Mouse (Mus musculus) brown adipose tissue, adult 24 weeks (tissue): ENCODE data around the gene Trim2. TPM values are rescaled to one million over a fixed set of nuclear protein-coding genes. Genes with fewer than 3 reads are reported as not detected.
A peak's percentile ranks its signal among the peaks of the same experiment; 100 is the strongest.

ENCODE experiments used
- H3K27ac ChIP-seq: fragments of 200-500 bp; replicated peaks from 2 replicates; pipeline ENCODE4 v1.5.1; 2012; ENCODE audit warnings: low read depth, mild to moderate bottlenecking, low read length
- H3K4me1 ChIP-seq: fragments of 200-500 bp; 2 replicates; pipeline ENCODE4 v1.6.1; 2012; ENCODE audit warnings: low read length, mixed read lengths; ENCODE audit not compliant: control insufficient read depth, insufficient read depth, insufficient read length
- H3K4me3 ChIP-seq: fragments of 200-500 bp; 2 replicates; pipeline ENCODE4 v1.5.1; 2012; ENCODE audit warnings: low read depth, mild to moderate bottlenecking, low read length, moderate library complexity; ENCODE audit not compliant: insufficient read depth
- polyA plus RNA-seq: library from polyadenylated mRNA; stranded (reverse); fragments of >200 nt; gene quantifications from 2 replicates; pipeline ENCODE4 v1.2.4, GENCODE M21; 2012; ENCODE audit not compliant: missing spikeins, insufficient read depth, insufficient read length

Trim2 gene
- polyA plus RNA-seq, 1 experiment = 14.2 TPM

DNA sequence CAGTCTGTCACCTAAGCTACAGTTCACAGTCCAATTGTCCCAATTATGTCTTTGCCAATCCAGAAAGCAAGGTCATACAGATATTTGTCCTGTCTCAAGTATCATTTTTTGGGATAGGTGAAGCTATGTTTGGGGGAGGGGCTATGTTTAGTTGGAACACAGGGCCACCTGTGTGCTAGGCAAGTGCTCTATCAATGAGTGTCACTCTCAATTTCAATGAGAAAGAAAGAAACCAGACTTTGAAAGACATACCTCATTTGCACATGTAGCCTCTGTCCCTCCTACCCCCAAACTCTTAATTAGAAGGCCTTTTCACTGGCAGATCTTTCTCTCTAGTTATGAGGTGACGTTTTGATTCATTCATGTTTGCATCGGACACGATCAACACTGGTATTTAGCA, 21.9 kb downstream of the Trim2 start:
- Histone ChIP-seq H3K4me3 (no peak overlapping the region), H3K27ac (no peak overlapping the region), H3K4me1 (no peaks in the 10 kb centered on the region)

DNA sequence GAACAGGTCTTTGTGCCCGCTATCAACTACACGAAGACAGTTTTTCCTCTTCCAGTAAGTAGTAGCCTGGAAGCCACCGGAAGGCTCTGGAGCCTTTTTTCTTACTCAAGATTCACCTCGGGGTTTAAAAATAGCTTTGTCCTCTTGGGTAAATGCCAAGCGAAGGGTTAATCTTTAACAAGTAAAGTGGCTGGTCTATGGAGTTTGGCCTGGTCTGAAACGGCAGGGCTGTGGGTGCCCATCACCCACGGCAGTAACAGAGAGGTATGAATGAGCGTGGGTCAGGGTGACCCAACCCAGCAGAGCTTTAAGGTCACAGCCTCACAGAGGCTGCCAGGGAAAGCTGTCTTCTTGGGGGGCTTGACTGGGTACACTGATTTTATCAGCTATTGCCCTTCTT, 23.2 kb downstream of the Trim2 start:
- H3K27ac ChIP-seq = no peak overlapping the region
- H3K4me3 ChIP-seq = no peak overlapping the region
- no peaks in the 10 kb centered on the region for H3K4me1 ChIP-seq

DNA sequence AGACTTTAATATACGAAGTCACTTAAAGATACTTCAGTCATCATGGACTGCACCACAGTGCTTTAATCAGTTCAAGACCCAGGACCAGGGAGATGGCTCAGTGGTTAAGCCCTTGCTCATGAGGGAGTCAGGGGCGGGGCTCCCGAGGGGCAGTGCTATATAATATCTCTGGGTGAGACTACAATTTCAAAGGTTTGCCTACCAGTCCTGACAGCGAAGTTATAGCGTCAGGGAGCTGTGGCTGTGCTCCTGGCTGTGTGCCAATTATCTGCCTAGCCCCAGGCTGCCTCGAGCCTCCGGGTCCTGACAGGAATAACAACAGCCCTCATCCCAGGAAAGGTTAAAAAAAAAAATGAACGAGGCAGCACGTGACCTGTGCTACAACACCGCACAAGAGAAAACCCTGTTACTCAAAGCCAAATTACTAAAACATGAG, 24.7 kb downstream of the Trim2 start:
- H3K27ac ChIP-seq = no peak overlapping the region
- H3K4me1 ChIP-seq = no peaks in the 10 kb centered on the region
- H3K4me3 ChIP-seq = no peak overlapping the region

DNA sequence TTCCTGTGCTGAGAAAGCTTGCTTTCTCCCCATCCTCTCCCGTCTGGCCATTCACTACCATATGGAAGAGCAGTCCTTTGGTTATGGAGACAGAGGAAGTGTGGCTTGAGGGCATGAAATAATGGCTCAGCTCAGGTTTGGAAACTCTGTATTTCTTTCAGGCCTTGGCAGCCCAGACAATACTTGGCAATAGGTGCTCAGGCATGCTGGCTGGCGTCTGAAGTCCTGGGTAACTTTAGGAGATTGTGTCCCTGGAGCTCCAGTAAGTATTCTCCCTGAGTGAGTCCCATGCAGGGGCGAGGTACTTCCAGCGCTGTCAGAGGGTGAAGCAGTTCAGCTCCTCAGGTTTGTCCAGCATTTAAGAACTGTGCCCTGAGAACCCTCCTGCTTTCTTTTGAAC, 27.9 kb downstream of the Trim2 start:
- no peaks in the 10 kb centered on the region for H3K4me1 ChIP-seq
- no peak overlapping the region for H3K4me3 ChIP-seq
- no peak overlapping the region for H3K27ac ChIP-seq

DNA sequence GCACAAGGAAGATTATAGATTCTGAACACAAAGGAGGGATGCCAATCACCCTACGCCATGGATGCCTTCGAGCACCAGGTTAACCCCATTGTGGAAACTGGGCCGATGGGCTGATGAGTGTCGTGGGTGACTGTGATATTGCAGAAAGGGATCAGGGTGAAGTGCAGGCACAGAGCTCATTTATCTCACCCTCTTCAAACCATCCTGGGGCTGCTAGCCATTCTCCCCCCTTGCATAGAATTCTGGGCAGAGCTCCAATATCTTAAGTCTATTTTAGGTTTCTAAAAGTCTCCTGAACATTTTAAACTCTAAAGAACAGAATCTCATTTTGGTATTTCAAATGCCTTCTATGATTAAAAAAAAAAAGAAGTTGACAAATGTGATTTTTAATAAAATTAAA, 31.6 kb downstream of the Trim2 start:
- H3K4me1 ChIP-seq = no peaks in the 10 kb centered on the region
- no peak overlapping the region for H3K4me3 ChIP-seq
- no peak overlapping the region for H3K27ac ChIP-seq

DNA sequence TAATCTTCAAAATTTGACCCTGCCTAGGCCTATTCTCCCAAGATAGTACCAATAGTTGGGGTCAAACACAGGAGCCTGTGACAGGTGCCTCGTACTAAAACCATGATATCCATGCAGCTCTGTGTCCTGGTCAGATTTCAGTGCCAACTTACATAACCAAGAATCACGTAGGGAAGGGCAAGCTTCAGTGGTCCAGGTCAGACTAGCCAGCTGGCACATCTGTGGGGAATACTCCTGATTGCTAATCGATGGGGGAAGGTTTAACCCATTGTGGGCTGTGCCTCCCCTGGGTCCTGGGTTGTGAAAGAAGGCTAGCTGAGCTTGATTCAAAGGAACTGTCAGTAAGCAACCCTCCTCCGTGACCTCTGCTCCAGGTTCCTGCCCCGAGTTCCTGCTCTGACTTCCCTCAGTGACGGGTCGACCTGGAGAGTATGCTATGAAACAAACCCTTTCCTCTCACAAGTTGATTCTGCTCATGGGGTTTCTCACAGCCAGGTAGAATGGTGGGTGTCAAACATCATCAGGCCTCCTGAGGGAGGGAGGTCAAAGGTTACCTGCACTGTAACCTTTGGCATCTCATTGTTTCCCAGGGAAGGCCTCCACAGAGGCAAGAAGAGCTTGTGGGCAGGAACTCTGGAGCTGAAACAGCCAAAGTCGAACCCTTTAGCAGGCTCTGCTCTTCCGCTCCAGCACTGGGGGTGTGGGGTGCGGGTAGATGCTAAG, 34.2 kb downstream of the Trim2 start:
- H3K4me1 ChIP-seq = no peaks in the 10 kb centered on the region
- no peak overlapping the region for H3K27ac ChIP-seq
- no peak overlapping the region for H3K4me3 ChIP-seq

DNA sequence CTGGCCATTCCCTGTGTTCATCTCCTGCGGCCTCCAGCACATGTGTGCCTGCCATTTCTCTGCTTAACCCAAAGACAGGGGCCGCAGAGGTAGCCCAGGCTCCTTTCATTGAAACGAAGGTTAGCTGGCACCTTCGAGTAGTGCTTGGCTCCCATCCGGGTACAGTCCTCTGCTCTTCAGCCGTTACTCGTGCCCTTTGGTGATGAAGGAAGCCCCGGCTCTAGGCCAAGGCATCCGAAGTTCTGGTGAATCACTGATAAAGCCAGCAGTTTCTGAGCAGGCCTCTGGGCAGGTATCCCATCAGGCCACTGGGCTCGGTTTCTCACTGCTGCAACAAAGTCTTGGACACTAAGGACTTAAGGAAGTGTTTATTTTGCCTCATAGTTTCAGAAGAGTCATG, 34.9 kb downstream of the Trim2 start:
- Histone ChIP-seq H3K27ac (no peak overlapping the region), H3K4me3 (no peak overlapping the region), H3K4me1 (no peaks in the 10 kb centered on the region)

DNA sequence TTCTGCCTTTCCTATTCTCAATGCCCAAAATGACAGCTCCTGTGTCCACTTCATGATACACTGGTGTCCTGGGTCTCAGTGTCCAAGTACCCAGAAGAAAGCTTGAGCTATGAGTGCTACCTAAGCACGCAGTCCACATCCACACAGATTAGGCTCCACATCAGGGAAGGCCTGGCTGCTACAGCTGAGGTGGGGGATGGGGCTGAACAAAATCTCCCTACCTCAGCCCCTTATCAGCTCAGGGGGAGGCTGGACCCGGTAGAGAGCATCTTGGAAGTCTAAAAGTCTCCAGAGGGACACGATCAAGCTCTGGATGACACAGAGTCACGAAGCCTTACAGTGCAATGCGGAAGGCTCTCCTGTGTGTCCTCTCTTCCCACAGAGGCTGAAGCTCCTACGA, 35.6 kb downstream of the Trim2 start:
- Histone ChIP-seq H3K4me3 (no peak overlapping the region), H3K27ac (no peak overlapping the region), H3K4me1 (peaks cover 4% of the 10 kb centered on the region; the same call in 1 of the 2 replicates)

DNA sequence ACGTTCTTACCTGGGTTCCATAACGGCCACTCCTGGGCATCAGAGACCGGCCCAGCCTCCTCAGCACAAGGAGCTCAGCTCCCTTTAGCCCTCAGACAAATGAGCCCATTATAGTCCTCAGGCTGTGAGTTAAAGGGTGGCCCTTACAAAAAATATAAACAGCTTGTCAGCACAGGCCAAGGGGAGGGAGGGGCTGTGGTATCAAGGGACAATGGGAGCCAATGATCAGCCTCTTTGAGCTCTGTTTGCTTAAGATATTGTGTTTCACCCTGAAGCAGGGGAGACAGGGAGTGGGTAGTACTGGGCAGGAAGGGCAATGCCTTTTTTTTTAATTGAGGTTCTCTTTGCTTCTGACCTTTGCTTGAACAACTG, 36.1 kb downstream of the Trim2 start:
- H3K4me3 ChIP-seq = no peak overlapping the region
- peaks cover 5% of the 10 kb centered on the region; the same call in 1 of the 2 replicates for H3K4me1 ChIP-seq
- no peak overlapping the region for H3K27ac ChIP-seq

DNA sequence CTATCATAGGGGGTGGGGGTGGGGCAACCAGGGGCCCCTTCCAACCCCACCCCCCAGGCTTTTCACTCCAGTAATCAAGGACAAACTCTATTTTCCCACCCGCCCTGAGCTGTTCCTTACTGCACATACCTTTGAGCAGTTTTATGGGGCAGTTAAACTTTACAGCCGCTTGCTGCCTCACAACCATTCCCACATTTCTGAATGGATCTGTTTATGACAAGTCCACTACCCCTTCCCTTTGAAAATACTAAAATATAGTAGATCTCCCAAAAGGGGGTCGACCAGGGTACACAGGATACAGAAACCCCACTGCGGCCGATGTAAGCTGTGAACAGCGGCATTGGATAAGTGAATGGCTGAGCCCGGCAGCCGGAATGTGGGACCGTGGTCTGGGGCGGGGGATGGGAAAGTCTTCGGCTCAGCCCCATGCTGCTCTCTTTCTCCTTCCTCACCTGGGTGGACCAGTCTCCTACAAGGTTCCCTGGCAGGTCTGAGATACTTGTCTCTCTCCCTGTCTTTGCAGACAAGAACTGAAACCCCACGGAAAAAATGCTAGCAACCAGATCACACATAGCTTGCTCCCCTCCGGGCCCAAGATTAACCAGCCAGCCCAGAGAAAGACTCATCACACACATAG, 36.6 kb downstream of the Trim2 start:
- H3K4me3 ChIP-seq = no peak overlapping the region

DNA sequence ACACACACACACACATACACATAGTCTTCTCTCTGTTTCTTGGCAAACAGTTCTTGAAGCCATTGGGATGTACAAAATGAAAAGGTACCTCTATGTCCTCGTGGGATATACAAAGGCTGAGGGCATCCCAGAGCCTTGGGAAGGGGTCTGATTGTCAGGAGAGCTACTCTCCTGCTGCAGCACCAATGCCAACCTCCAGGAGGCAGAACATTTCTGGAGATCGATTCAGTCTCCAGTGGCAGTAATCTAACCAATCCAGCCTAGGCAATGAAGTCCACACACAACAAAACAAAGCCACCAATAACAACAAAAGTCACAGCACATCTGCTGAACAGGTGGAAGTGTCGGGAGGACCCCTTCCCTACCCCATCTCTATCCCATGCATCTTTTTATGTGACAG, 38.2 kb downstream of the Trim2 start:
- Histone ChIP-seq H3K27ac (no peak overlapping the region), H3K4me1 (peaks cover 5% of the 10 kb centered on the region; the same call in 1 of the 2 replicates), H3K4me3 (no peak overlapping the region)

More for the DNA sequence above, 36.6 kb downstream of the Trim2 start:
- Histone ChIP-seq H3K4me1 (peaks cover 5% of the 10 kb centered on the region; the same call in 1 of the 2 replicates), H3K27ac (no peak overlapping the region)

DNA sequence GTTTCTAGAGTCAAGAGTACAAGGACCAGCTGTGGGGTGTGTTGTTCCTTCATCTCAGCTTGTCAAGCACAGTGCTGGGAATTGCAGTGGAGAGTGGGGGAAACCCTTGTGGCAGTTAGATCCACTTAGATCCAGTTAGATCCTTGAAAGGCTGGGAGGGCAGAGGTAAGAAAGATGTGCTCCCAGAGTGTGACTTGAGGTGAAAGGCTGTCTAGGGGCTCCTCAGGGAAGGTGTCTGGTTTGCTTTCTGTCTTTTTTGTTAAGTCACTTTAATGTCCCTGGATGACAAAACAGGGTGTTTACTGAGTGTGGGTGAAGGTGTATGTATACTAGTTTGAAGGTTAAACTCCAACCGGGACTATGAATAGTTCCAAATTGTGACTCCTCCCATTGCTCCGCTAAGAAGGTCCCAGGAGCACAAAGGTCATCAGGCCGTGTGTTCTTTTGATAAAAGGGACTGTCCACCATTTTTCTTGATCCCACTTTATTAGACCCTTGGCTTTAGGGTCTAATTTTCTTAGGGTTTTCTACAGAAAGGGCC, 40.2 kb downstream of the Trim2 start:
- H3K27ac ChIP-seq = peak overlapping the region; percentile 44
- H3K4me1 ChIP-seq = peaks cover 5% of the 10 kb centered on the region; the same call in 1 of the 2 replicates
- no peak overlapping the region for H3K4me3 ChIP-seq

DNA sequence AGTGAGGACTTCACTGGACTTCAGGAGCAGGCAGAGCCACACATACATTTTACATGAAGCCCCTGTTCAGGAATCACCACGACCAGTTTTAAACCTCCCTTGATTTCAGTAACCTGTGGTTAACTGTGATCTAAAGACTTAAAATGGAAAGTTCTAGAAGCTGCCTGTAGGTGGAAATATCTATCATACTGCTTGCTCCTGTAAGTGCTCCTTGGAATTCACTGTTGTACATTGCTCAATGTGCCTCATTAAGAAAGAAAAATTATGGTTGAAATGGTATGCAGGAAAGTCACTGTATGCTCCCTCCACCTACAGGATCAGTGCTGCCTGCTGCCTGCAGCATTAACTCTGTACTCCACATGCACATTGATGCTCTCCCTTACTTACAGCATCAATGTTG, 41.6 kb downstream of the Trim2 start:
- no peak overlapping the region for H3K4me3 ChIP-seq
- H3K27ac ChIP-seq = no peak overlapping the region
- peaks cover 5% of the 10 kb centered on the region; the same call in 1 of the 2 replicates for H3K4me1 ChIP-seq

DNA sequence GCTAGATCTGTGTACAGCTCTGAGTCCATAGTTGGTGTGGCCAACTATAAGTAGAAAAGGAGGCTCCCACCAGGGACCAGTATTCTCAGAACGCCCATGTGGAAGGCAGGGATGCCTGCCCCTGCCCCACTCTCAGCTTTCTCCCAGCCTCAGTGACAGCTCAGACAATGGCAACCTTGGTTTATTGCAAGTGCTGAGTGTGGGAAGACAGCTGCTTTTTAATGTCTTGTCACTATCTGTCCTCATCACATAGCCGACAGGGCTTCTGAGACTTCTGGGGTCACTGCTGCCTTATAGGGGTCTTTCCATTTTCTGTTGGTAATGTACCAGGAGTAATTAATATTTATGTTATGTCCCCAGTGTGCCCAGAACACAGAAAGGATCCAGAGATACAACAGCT, 42.3 kb downstream of the Trim2 start:
- H3K4me3 ChIP-seq = no peak overlapping the region
- peaks cover 5% of the 10 kb centered on the region; the same call in 1 of the 2 replicates for H3K4me1 ChIP-seq
- H3K27ac ChIP-seq = no peak overlapping the region

DNA sequence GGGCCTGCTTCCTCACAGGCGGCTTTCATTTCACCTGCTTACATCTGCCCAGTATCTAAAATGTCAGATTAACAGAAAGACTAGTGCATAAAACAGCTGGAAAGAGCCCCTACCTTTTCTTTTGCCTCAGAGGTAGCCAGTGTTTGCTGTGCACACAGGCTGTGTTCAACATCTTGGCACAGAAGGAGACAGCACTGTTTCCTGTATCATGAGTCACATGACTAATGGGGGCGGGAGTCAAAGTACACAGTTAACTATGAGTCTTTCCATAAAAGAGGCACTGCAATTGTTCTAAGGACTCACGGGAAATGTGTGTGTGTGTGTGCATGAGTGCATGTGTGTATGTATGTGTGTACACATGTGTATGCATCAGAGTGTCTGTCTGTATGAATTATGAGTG, 43.9 kb downstream of the Trim2 start:
- H3K4me1 ChIP-seq = peaks cover 8% of the 10 kb centered on the region; the same call in 1 of the 2 replicates
- H3K27ac ChIP-seq = no peak overlapping the region
- H3K4me3 ChIP-seq = no peak overlapping the region

DNA sequence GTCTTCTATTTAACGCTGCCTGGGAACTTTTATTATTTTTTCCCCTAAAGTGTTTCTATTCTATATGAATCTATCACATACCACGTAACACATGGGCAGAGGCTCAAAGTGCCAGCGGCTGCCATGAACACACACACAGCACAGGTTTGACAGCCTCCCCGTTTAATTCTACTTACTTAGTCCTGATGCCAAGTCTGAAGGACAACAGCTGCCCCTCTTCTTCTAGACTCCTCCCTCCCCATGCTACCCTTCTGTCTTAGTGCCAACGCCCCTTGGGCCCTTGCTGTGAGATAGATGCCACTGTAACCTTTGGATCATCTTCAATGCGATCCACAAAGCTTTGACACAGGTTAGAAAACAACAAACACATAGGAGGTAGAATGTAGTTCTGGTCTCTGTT, 44.8 kb downstream of the Trim2 start:
- Histone ChIP-seq H3K4me1 (peaks cover 9% of the 10 kb centered on the region; the same call in 1 of the 2 replicates), H3K4me3 (no peak overlapping the region), H3K27ac (no peak overlapping the region)
